Mouse (Mus musculus) neural tube, embryonic 10.5 days (tissue): ENCODE results near the gene Nckap1.
"Not testable (repeated sequence)": the region's sequence is repeated elsewhere in the genome, so short reads cannot be mapped to it uniquely, and the experiment has no call there.

Experiments
- DNase-seq: peaks from one replicate; pipeline ENCODE4 v3.0.0-alpha.2; 2017; ENCODE audit warnings: low spot score; ENCODE audit errors: extremely low spot score

Gene Nckap1

DNA sequence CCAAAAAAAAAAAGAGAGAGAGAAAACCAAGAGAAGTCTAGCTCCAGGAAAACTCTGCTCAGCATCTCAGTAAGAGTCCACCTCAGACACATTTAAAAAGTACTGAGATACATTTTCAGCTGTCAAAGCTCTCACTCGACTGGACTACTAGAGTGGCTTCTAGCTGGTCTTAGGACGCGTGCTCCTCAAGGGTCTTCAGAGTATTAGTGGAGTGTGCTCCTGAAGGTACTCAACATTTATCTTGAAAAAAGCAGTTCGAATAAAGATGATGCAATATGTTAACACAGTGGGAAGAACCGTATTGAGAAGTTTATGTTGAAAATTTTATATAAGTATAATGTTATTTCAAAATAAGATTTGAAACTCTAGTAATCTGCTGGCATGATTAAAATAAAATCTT, 20.4 kb downstream of the Nckap1 start:
- DNase-seq = no peak

DNA sequence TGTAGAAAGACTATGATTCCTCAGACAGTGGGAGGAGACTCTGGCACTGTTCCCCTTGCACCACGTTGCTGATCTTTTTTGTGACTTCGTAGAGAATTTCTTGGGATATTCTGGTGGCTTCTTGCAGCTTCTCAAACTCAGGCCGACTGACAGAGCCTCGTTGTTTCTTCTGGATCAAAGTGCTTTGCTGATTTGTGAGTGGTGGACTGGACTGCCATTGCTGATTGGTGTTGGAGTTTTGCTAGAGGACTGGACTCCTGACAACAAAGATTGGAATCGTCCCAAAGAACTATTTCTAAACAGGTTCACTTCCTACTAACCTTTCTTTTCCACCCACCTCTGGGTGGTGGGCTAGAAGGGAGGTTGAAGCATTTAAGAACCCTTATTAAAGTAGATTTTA, 21.5 kb downstream of the Nckap1 start:
- DNase-seq = no peak

DNA sequence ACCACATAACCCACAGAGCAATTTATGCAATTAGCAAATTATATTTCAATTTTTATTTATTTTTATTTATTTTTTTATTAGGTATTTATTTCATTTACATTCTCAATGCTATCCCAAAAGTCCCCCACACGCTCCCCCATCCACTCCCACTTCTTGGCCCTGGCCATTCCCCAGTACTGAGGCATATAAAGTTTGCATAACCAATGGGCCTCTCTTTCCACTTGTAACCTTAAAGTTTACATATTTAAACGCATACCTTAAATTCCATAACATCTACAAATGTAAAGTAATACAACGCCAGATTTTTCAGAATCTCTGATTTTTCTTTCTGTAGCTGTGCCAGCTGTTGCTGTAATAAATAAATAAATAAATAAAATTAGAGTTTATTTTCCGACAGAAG, 26.7 kb downstream of the Nckap1 start:
- DNase-seq = no peak

- DNase-seq = no peak
These were observed 31.5 kb downstream of the Nckap1 start for GRCm38 (mm10) chr2:80549704-80550103.

GRCm38 (mm10) chr2:80547901-80548300, 33.3 kb downstream of the Nckap1 start:
- no peak for DNase-seq

GRCm38 (mm10) chr2:80542801-80543200, 38.4 kb downstream of the Nckap1 start:
- no peak for DNase-seq

DNA sequence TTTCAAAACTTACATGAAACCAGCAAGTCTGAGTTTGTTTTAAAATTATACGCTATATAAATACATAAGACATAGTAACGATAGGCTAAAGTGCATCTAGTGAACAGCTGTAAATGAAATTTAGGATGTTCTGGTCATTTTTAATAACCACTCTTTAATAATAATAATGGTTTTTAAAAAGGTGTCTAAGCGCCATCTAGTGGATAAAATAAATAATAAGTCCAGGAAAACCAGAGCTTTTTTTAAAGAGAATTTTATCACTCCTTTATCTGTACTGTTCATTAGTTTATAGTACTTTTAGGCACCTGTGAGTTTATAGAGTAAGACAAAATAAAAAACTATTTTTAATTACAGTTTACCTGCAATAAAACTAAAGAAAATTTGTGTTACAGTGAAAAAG, 44.0 kb downstream of the Nckap1 start:
- no peak for DNase-seq

GRCm38 (mm10) chr2:80536608-80537007, 44.6 kb downstream of the Nckap1 start:
- no peak for DNase-seq

GRCm38 (mm10) chr2:80524275-80524674, 56.9 kb downstream of the Nckap1 start:
- DNase-seq = no peak

- DNase-seq = no peak
These were observed 75.0 kb downstream of the Nckap1 start for GRCm38 (mm10) chr2:80506051-80506802.

GRCm38 (mm10) chr2:80502132-80502531, 79.0 kb downstream of the Nckap1 start:
- no peak for DNase-seq

DNA sequence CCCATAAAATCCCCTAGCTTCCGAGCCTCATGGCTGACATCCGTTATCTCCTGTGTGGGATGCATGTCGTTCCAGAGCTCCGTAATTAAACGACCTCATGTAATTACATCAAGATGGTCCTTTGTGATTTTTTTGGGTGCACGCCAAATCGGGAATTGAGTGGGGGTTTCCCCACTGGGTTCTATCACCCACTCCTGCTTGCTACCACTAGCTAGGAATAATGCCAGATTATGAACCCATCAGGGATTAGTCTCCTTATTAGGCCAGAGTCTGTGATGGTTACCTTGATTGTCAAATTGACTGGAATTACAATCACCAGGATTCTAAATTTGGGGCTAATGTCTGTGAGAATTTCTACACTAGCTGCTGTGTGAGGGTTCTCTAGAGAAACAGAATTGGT, 85.9 kb downstream of the Nckap1 start:
- not testable (repeated sequence) for DNase-seq

- DNase-seq = no peak
These were observed 94.3 kb downstream of the Nckap1 start for GRCm38 (mm10) chr2:80486851-80487250.

DNA sequence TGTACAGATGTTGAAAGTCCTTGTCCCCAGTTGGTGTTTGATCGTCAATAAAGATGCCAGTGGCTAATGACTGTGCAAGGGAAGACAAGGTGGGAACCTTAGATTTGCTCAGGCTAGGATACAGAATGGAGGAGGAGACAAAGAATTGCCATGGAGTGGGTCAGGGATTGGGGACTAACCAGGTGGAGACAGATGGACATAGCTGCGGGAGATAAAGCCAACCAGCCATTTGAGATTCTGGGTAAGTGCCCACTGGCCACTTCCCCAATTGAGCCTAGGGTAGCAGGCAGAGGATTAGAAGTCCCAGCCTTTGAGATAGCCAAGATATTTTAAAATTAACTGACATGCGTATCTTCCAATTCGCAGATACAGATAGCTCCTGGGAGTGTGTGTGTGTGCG, 96.2 kb downstream of the Nckap1 start:
- no peak for DNase-seq

GRCm38 (mm10) chr2:80475831-80476230, 105.3 kb downstream of the Nckap1 start:
- no peak for DNase-seq

DNA sequence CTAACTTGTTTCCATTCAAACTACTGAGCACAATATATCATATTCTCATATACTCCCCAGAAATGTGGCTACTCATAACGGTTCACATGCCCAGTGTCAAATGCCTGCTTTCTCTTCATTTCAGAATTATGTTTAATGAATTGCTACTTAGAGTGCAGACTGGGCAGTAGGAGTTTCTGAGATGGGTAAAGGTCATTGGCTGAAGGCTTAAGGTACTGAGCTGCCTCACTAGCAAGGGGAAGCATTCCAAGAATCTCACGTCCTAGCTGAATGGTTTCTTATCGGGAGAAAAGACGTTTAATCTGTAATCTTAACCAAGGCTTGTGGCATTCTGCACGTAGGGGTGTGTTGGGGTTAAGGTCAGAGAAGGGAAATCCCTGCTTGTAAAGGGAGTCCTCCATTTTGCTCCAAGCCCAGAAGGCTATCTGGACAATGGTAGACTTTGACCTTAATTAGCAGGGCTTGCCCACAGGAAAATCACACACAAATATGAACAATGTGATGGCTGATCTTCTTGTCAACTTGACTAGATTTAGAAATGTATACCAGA, 106.9 kb downstream of the Nckap1 start:
- no peak for DNase-seq

DNA sequence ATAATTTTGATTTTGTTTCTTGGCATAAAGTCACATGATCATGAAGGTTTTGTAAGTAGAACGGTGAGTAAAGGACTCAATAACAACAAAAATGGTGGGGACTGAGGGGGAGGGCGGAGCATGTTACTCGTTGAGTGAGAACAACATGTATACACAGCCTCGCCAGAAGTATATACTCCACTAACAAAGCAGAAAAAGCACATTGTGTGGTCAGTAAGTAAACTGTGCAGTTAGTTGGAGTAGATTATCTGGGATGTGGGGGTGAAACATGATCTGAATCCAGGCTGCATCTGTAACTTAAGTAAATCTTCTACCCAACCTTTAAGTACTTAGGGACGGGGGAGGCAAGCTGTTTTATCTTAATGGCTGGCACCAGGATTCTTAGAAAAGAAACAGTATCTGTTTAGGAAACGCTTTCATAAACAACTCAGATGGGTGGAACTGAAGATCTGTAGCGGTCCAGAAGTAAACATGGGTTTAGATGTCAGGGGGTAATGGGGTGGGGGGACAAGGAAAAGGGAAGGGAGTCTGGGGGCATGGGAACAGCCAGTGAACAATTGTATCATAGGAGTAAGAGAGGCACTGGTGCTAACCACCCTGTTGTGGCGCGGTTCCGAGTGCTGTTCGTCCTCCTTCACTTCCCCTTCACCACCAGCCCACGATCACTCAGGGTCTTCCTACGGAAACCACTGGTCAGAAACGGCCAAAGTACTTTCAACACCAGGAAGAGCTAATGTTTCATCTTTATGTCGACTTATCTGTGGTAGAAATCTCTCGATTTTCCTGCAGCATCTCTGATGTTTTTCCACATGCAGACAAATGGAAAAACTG, 115.0 kb downstream of the Nckap1 start:
- DNase-seq = no peak

DNA sequence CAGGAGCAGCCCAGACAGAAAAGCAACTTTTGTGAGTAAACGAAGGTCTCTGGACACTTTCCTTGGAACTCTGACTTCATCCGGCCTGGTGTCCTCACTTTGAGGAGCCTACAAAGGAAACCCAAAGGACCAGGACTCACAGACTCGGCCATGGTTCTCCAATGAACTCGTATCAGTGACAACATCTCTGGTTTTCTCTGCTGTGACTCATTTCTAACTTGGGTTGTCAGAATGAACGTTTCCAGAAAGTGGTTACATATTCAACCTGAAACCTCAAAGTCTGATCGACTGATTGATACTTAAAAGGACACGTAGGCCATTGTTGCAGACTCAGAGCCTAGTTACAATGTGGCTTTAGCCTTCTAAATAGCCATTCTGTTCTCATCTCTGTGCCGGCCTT, 119.4 kb downstream of the Nckap1 start:
- DNase-seq = no peak
